Mouse (Mus musculus): ENCODE measurements at regions not wholly inside any gene's neighbourhood (a gene's known extent, or its start where the extent isn't known, plus 50 kb on each side); places are given as distances from the start of the nearest gene placed in this dataset.
A peak's percentile ranks its signal among the peaks of the same experiment; 100 is the strongest.

- no peak for DNase-seq
These were observed 206.6 kb upstream of the Tet2 start for GRCm38 (mm10) chr3:133751565-133751964.

- no peak for DNase-seq
These were observed 208.1 kb upstream of the Tet2 start for GRCm38 (mm10) chr3:133753041-133753440.

GRCm38 (mm10) chr3:133754006-133754910, 209.3 kb upstream of the Tet2 start:
- DNase-seq = no peak

- DNase-seq = peak; percentile 84
These were observed 209.9 kb upstream of the Tet2 start for GRCm38 (mm10) chr3:133754911-133755259.

GRCm38 (mm10) chr3:133757756-133758420, 212.9 kb upstream of the Tet2 start:
- no peak for DNase-seq

GRCm38 (mm10) chr3:133758421-133758820, 213.5 kb upstream of the Tet2 start:
- no peak for DNase-seq

- DNase-seq = no peak
These were observed 214.7 kb upstream of the Tet2 start for GRCm38 (mm10) chr3:133759611-133760010.

GRCm38 (mm10) chr3:133760221-133760620, 215.3 kb upstream of the Tet2 start:
- DNase-seq = no peak

GRCm38 (mm10) chr3:133763721-133764120, 218.8 kb upstream of the Tet2 start:
- no peak for DNase-seq

- no peak for DNase-seq
These were observed 228.6 kb upstream of the Tet2 start for GRCm38 (mm10) chr3:133773490-133773889.

- no peak for DNase-seq
These were observed 229.3 kb upstream of the Tet2 start for GRCm38 (mm10) chr3:133774229-133774628.

GRCm38 (mm10) chr3:133776013-133776412, 231.1 kb upstream of the Tet2 start:
- no peak for DNase-seq

GRCm38 (mm10) chr3:133779161-133779789, 234.3 kb upstream of the Tet2 start:
- DNase-seq = no peak

GRCm38 (mm10) chr3:133783060-133783459, 238.1 kb upstream of the Tet2 start:
- DNase-seq = no peak

- no peak for DNase-seq
These were observed 246.4 kb upstream of the Tet2 start for GRCm38 (mm10) chr3:133791361-133791760.

GRCm38 (mm10) chr3:133809007-133809552, 264.1 kb upstream of the Tet2 start:
- no peak for DNase-seq

- no peak for DNase-seq
These were observed 274.2 kb upstream of the Tet2 start for GRCm38 (mm10) chr3:133818966-133819700.

- DNase-seq = no peak
These were observed 288.9 kb upstream of the Tet2 start for GRCm38 (mm10) chr3:133833739-133834391.

GRCm38 (mm10) chr3:133834459-133834858, 289.5 kb upstream of the Tet2 start:
- DNase-seq = no peak

- no peak for DNase-seq
These were observed 301.4 kb upstream of the Tet2 start for GRCm38 (mm10) chr3:133846301-133846700.

GRCm38 (mm10) chr3:133874383-133874782, 329.4 kb upstream of the Tet2 start:
- DNase-seq = no peak

GRCm38 (mm10) chr3:133876439-133877072, 331.6 kb upstream of the Tet2 start:
- peak; percentile 80 for DNase-seq
